Mouse (Mus musculus): ENCODE results near the gene Mif. TPM values are rescaled to one million over a fixed set of nuclear protein-coding genes. Genes with fewer than 3 reads are reported as not detected.

Gene Mif
- polyA plus RNA-seq, 1 experiment: 830 TPM

DNA sequence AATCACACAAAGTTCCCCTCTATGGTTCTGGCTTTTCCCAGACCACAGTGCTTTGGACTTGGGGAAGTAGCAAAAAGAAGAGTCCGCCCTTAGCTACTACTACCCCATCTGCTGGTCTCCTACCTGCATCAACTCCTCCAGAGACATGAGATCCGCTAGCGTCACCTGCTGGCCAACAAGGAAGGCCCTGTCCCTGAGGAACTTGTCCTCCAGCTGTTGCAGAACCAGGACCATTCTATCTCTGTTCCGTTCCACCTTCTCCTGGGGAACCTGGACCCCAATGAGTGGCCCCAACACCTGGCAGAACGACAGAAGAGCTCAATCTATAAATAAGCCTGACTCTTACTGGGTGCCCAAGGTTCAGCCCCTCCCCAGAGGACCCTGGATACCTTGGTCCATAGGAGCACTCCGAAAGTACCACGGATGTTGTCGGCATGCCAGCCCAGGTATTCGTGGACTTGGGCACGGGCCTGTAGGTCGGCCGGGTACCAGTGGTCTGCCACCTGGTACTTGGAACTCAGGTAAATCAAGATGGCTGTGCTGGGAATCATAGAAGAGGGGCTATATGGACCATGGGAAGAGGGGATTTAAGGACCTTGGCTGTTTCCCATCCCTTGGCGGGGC is 27.7 kb downstream of the Mif start:
- Histone ChIP-seq H3K36me3 (ENCODE audit: control insufficient read depth, insufficient read depth, low read length) (no peaks in the 10 kb centered on the region), H3K4me3 (ENCODE audit: low read depth, low read length) (no peak overlapping the region), H3K4me1 (ENCODE audit: control insufficient read depth, insufficient read depth, insufficient read length, low read length) (peaks cover 13% of the 10 kb centered on the region), H3K27ac (ENCODE audit: insufficient read depth, low read depth, low read length) (no peak overlapping the region), H3K27me3 (ENCODE audit: control insufficient read depth, insufficient read depth, low read length) (no peaks in the 10 kb centered on the region)
- no peak for TF ChIP-seq POLR2A (IDR thresholded peaks at IDR 0.05; ENCODE audit: low read depth, low read length)
- peak; percentile 98 for TF ChIP-seq CTCF (IDR thresholded peaks at IDR 0.05; ENCODE audit: extremely low read depth, insufficient read length, insufficient replicate concordance, low read depth, low read length)
- WGBS: 32% methylated on average over 13 of the region's 13 CpGs

DNA sequence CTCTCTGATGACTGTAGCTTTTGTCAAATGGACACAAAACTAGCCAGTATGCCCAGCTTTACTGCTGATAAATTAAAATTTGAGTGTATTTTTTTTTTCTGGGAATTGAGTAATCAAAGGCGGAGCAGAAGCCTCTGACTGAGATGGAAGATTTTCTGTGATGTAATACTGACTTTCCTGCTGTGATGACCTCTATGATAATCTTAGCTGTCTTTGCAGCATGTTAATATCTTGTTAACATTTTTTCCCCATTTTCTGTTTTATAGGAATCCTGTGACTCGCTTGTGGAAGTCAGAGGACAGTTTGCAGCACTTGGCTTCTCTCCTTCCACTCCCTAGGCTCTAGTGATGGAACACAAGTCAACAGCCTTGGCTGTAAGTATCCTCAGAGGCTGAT is 29.8 kb downstream of the Mif start:
- Histone ChIP-seq H3K27me3 (ENCODE audit: control insufficient read depth, insufficient read depth, low read length) (no peaks in the 10 kb centered on the region), H3K4me3 (ENCODE audit: low read depth, low read length) (no peak overlapping the region), H3K4me1 (ENCODE audit: control insufficient read depth, insufficient read depth, insufficient read length, low read length) (peaks cover 11% of the 10 kb centered on the region; the same call in 1 of the 2 replicates), H3K36me3 (ENCODE audit: control insufficient read depth, insufficient read depth, low read length) (no peaks in the 10 kb centered on the region), H3K27ac (ENCODE audit: insufficient read depth, low read depth, low read length) (no peak overlapping the region)
- WGBS: 93% methylated on average over 2 of the region's 2 CpGs
- no peak for TF ChIP-seq CTCF (IDR thresholded peaks at IDR 0.05; ENCODE audit: extremely low read depth, insufficient read length, insufficient replicate concordance, low read depth, low read length)

DNA sequence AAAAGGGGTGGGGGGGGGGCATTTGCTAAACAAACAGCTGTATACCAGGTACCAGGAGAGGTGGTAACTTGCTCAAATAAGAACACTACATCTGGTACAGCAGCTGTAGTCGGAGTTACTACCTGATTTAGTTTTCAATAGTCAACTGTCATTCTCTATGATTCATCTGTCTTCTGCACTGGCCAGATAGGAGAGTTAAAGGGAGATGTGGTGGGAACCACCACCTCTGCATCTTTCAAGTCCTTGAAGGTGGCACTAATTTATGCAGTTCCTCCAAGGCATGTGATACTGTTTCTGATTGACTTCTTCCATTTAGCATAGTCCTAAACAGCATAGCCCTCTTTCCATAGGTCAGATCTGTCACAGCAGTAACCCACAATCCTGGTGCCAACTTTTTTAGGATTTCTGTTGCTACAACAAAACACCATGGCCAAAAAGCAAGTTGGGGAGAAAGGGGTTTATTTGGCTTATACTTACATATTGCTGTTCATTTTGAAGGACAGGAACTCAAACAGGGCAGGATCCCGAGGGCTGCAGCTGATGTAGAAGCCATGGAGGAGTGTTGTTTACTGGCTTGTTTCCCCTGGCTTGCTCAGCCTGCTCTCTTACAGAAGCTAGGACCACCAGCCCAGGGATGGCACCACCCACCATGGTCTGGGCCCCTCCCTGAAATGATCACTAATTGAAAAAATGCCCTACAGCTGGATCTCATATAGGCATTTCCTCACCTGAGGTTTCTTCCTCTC is 30.3 kb downstream of the Mif start:
- no peaks in the 10 kb centered on the region for H3K36me3 ChIP-seq (ENCODE audit: control insufficient read depth, insufficient read depth, low read length)
- 86% methylated on average over 2 of the region's 2 CpGs for WGBS

DNA sequence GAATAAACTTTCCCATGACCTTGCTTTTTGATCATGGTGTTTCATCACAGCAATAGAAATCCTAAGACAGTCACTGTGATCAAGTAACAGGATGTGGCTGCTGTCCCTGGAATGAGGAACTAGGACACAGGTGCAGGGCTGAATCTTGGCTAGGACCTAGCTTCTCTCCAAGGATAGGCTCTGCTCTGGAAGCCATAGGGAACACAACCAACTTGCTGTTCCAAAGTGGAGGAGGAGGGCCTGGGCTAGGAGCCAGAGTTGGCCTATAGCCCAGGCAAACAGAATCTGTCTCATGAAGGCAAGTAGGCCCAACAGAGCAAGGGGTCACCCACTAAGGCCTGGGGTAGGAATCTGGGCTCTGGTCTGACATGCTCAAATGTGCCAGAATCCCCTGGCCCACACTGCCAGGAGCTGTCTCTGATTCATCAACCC is 31.5 kb downstream of the Mif start:
- Histone ChIP-seq H3K27ac (ENCODE audit: insufficient read depth, low read depth, low read length) (no peak overlapping the region), H3K27me3 (ENCODE audit: control insufficient read depth, insufficient read depth, low read length) (no peaks in the 10 kb centered on the region)
- TF ChIP-seq CTCF (IDR thresholded peaks at IDR 0.05; ENCODE audit: extremely low read depth, insufficient read length, insufficient replicate concordance, low read depth, low read length) (no peak), POLR2A (IDR thresholded peaks at IDR 0.05; ENCODE audit: low read depth, low read length) (no peak)

More for the DNA sequence above, 30.3 kb downstream of the Mif start:
- no peak overlapping the region for H3K27ac ChIP-seq (ENCODE audit: insufficient read depth, low read depth, low read length)
- TF ChIP-seq POLR2A (IDR thresholded peaks at IDR 0.05; ENCODE audit: low read depth, low read length) (no peak), CTCF (IDR thresholded peaks at IDR 0.05; ENCODE audit: extremely low read depth, insufficient read length, insufficient replicate concordance, low read depth, low read length) (no peak)
- no peaks in the 10 kb centered on the region for H3K27me3 ChIP-seq (ENCODE audit: control insufficient read depth, insufficient read depth, low read length)
- H3K4me1 ChIP-seq (ENCODE audit: control insufficient read depth, insufficient read depth, insufficient read length, low read length): peaks cover 11% of the 10 kb centered on the region; the same call in 1 of the 2 replicates
- H3K4me3 ChIP-seq (ENCODE audit: low read depth, low read length): no peak overlapping the region

DNA sequence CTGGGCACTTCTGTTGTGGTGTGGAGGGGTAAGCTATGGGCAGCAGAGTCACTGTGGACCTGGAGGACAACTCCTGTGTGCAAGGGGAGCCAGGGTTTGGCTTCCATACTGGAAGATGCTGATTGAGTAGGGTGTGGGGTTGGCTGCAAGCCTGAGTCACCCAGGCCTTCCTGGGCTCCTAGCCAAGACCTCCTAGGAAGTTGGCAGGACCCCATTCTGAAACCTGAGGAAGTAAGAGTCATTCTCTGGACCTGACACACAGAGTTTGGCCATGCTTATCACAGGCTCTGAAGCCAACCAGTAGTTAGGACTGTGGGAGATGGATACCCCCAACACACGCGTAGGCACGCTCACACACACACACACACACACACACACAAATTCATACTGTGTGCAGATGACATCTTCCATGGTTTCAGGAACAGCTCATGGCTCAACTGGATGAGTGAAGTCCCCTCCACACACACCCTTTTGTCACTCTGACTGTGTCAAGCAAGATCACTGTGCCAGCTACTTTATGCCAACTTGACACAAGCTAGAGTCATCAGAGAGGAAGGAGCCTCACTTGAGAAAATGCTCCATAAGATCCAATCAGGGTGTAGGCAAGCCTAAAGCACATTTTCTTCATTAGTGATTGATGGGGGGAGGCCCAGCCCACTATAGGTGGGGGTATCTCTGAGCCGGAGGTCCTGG is 32.2 kb downstream of the Mif start:
- Histone ChIP-seq H3K27ac (ENCODE audit: insufficient read depth, low read depth, low read length) (0 out of 2 replicates have a peak overlapping the region, but pooled peaks have one; percentile 7), H3K36me3 (ENCODE audit: control insufficient read depth, insufficient read depth, low read length) (no peaks in the 10 kb centered on the region), H3K27me3 (ENCODE audit: control insufficient read depth, insufficient read depth, low read length) (no peaks in the 10 kb centered on the region), H3K4me3 (ENCODE audit: low read depth, low read length) (no peak overlapping the region), H3K4me1 (ENCODE audit: control insufficient read depth, insufficient read depth, insufficient read length, low read length) (peaks cover 9% of the 10 kb centered on the region; the same call in 1 of the 2 replicates)
- no peak for TF ChIP-seq CTCF (IDR thresholded peaks at IDR 0.05; ENCODE audit: extremely low read depth, insufficient read length, insufficient replicate concordance, low read depth, low read length)
- WGBS: 84% methylated on average over 4 of the region's 4 CpGs

More for the DNA sequence above, 31.5 kb downstream of the Mif start:
- no peaks in the 10 kb centered on the region for H3K36me3 ChIP-seq (ENCODE audit: control insufficient read depth, insufficient read depth, low read length)
- peaks cover 11% of the 10 kb centered on the region; the same call in 1 of the 2 replicates for H3K4me1 ChIP-seq (ENCODE audit: control insufficient read depth, insufficient read depth, insufficient read length, low read length)
- no peak overlapping the region for H3K4me3 ChIP-seq (ENCODE audit: low read depth, low read length)

DNA sequence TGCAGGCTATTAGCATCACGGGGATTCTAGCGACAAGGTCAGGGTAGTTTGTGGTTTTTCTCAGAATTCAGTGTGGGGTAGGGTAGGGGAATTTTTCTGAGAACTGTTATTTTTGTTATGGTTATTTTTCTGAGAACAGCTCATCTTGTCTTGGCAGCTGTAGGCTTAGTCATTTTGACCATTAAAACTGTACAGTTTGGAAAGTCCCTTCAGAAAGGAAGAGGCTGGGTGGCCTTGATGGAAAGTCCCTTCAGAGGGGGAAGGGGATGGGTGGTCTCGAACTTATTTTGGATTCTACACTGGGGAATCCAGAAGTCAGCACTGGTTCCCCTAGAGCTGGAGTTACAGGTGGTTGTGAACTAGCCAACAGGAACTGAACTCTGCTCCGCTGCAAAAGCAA is 35.5 kb downstream of the Mif start:
- Histone ChIP-seq H3K27ac (ENCODE audit: insufficient read depth, low read depth, low read length) (no peak overlapping the region), H3K27me3 (ENCODE audit: control insufficient read depth, insufficient read depth, low read length) (no peaks in the 10 kb centered on the region), H3K4me3 (ENCODE audit: low read depth, low read length) (no peak overlapping the region), H3K36me3 (ENCODE audit: control insufficient read depth, insufficient read depth, low read length) (no peaks in the 10 kb centered on the region), H3K4me1 (ENCODE audit: control insufficient read depth, insufficient read depth, insufficient read length, low read length) (peaks cover 4% of the 10 kb centered on the region; the same call in 1 of the 2 replicates)
- 64% methylated on average over 4 of the region's 4 CpGs for WGBS
- TF ChIP-seq POLR2A (IDR thresholded peaks at IDR 0.05; ENCODE audit: low read depth, low read length): no peak
- TF ChIP-seq CTCF (IDR thresholded peaks at IDR 0.05; ENCODE audit: extremely low read depth, insufficient read length, insufficient replicate concordance, low read depth, low read length): no peak

DNA sequence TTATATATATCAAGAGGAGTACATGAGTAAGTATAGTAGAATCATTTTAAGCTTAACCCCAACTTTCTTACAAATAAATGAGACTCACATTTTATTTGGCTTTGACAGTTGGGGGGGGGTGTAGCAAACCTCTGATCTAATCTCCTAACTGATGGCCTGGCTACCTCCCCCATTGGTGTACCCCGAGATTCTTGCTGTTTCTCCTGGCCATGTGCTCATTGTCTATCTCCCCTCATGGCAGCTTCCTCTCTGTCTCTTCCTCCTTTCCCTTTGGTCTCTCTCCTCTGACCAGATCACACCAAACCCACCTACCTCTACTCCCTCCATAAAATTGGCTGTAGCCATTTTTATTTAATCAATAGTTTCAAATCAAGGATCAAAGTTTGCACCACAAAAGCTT is 36.3 kb downstream of the Mif start:
- Histone ChIP-seq H3K4me3 (ENCODE audit: low read depth, low read length) (no peak overlapping the region), H3K36me3 (ENCODE audit: control insufficient read depth, insufficient read depth, low read length) (no peaks in the 10 kb centered on the region), H3K27me3 (ENCODE audit: control insufficient read depth, insufficient read depth, low read length) (no peaks in the 10 kb centered on the region), H3K27ac (ENCODE audit: insufficient read depth, low read depth, low read length) (no peak overlapping the region), H3K4me1 (ENCODE audit: control insufficient read depth, insufficient read depth, insufficient read length, low read length) (peaks cover 4% of the 10 kb centered on the region; the same call in 1 of the 2 replicates)
- TF ChIP-seq CTCF (IDR thresholded peaks at IDR 0.05; ENCODE audit: extremely low read depth, insufficient read length, insufficient replicate concordance, low read depth, low read length): no peak
- TF ChIP-seq POLR2A (IDR thresholded peaks at IDR 0.05; ENCODE audit: low read depth, low read length): no peak
- 89% methylated on average over 1 of the region's 1 CpGs for WGBS
